Mouse (Mus musculus) liver, embryonic 16.5 days (tissue): ENCODE data around the gene Zbtb12. TPM values are rescaled to one million over a fixed set of nuclear protein-coding genes. Genes with fewer than 3 reads are reported as not detected.

Experiments
- ATAC-seq: fragments of 200-750 bp; cut with Nextera tagmentation; 2 replicates; pipeline ENCODE4 v1.8.0; 2017; ENCODE audit warnings: low read depth, mild to moderate bottlenecking, moderate number of reproducible peaks, moderate library complexity
- H3K27ac ChIP-seq: fragments of 300-500 bp; sonication (generic); 2 replicates; pipeline ENCODE4 v1.5.1; 2014; ENCODE audit warnings: mild to moderate bottlenecking, low read length
- H3K27me3 ChIP-seq: fragments of 300-500 bp; sonication (generic); 2 replicates; pipeline ENCODE4 v1.6.1; 2014; ENCODE audit warnings: low read depth, low read length, mixed read lengths; ENCODE audit not compliant: control insufficient read depth, insufficient read depth
- H3K36me3 ChIP-seq: fragments of 300-500 bp; sonication (generic); 2 replicates; pipeline ENCODE4 v1.6.1; 2014; ENCODE audit warnings: mild to moderate bottlenecking; ENCODE audit not compliant: control insufficient read depth, insufficient read depth
- H3K4me1 ChIP-seq: fragments of 300-500 bp; sonication (generic); 2 replicates; pipeline ENCODE4 v1.6.1; 2014; ENCODE audit warnings: low read depth, low read length, mixed read lengths; ENCODE audit not compliant: control insufficient read depth
- H3K4me2 ChIP-seq: fragments of 300-500 bp; sonication (generic); 2 replicates; pipeline ENCODE4 v1.6.1; 2014; ENCODE audit warnings: low read depth, low read length, mixed read lengths
- H3K4me3 ChIP-seq: fragments of 300-500 bp; sonication (generic); 2 replicates; pipeline ENCODE4 v1.5.1; 2014; ENCODE audit warnings: low read depth, mild to moderate bottlenecking, low read length
- H3K9ac ChIP-seq: fragments of 300-500 bp; sonication (generic); 2 replicates; pipeline ENCODE4 v1.6.1; 2014; ENCODE audit warnings: low read depth, low read length
- H3K9me3 ChIP-seq: fragments of 300-500 bp; sonication (generic); replicated peaks from 2 replicates; pipeline ENCODE4 v1.6.1; 2016; ENCODE audit warnings: low read length; ENCODE audit not compliant: control insufficient read depth
- WGBS: fragments of 180-500 bp; shearing (Covaris S2); extraction: QIAGEN DNeasy Blood & Tissue Kit; methylation state at CpG from one replicate; pipeline ENCODE4 v1.1.7; 2014; ENCODE audit not compliant: insufficient replicate concordance; 5-methylcytosine and 5-hydroxymethylcytosine counted together
- polyA plus RNA-seq: library from polyadenylated mRNA; unstranded; fragments of >200 nt; fragmentation: Nextera tagmentation; extraction: Ambion mirVana; gene quantifications from 2 replicates; pipeline ENCODE4 v1.2.1, GENCODE M21; 2015

The Zbtb12 gene
- polyA plus RNA-seq, 1 experiment from 2014 or later: 0.37 TPM

- peaks cover 13% of the 10 kb centered on the region for H3K4me1 ChIP-seq
- H3K9me3 ChIP-seq: no peaks in the 10 kb centered on the region
- no peaks in the 10 kb centered on the region for H3K27me3 ChIP-seq
- WGBS: 79% methylated on average over 18 of the region's 18 CpGs
- H3K9ac ChIP-seq: no peak overlapping the region
- H3K4me3 ChIP-seq: no peak overlapping the region
- no peak for ATAC-seq
- no peaks in the 10 kb centered on the region for H3K36me3 ChIP-seq
- no peak overlapping the region for H3K27ac ChIP-seq
- no peak overlapping the region for H3K4me2 ChIP-seq
Measured at GRCm38 (mm10) chr17:34927306-34928019, 48.2 kb downstream of the Zbtb12 start.

- Histone ChIP-seq H3K36me3 (no peaks in the 10 kb centered on the region), H3K27ac (no peak overlapping the region), H3K4me1 (peaks cover 13% of the 10 kb centered on the region), H3K9me3 (no peaks in the 10 kb centered on the region), H3K4me3 (no peak overlapping the region), H3K4me2 (no peak overlapping the region), H3K27me3 (no peaks in the 10 kb centered on the region), H3K9ac (no peak overlapping the region)
- no peak for ATAC-seq
- 68% methylated on average over 4 of the region's 4 CpGs for WGBS
Measured at GRCm38 (mm10) chr17:34928841-34929240, 49.6 kb downstream of the Zbtb12 start.

GRCm38 (mm10) chr17:34931061-34931734, 51.9 kb downstream of the Zbtb12 start, which contains the start of gene Neu1:
TSS of gene Neu1 (plus strand) at chr17:34931253.
- Histone ChIP-seq H3K36me3 (no peaks in the 10 kb centered on the region), H3K27me3 (no peaks in the 10 kb centered on the region), H3K27ac (peak within 1 kb of the TSS; percentile 39; the same call in 1 of the 2 replicates), H3K9ac (peak within 1 kb of the TSS; percentile 72), H3K9me3 (no peaks in the 10 kb centered on the region), H3K4me2 (peak within 1 kb of the TSS; percentile 91), H3K4me3 (peak within 1 kb of the TSS; percentile 74), H3K4me1 (peaks cover 13% of the 10 kb centered on the region)
- ATAC-seq: peak; percentile 95
- WGBS: under 1% methylated on average over 38 of the region's 38 CpGs

- peak overlapping the region; percentile 72 for H3K9ac ChIP-seq
- 10% methylated on average over 14 of the region's 14 CpGs for WGBS
- peak overlapping the region; percentile 91 for H3K4me2 ChIP-seq
- H3K36me3 ChIP-seq: no peaks in the 10 kb centered on the region
- ATAC-seq: no peak
- H3K27me3 ChIP-seq: no peaks in the 10 kb centered on the region
- H3K9me3 ChIP-seq: no peaks in the 10 kb centered on the region
- H3K4me1 ChIP-seq: peaks cover 13% of the 10 kb centered on the region
- peak overlapping the region; percentile 39; the same call in 1 of the 2 replicates for H3K27ac ChIP-seq
- H3K4me3 ChIP-seq: peak overlapping the region; percentile 74
Measured at GRCm38 (mm10) chr17:34931735-34932098, 52.4 kb downstream of the Zbtb12 start.

GRCm38 (mm10) chr17:34932287-34932686, 53.0 kb downstream of the Zbtb12 start:
- Histone ChIP-seq H3K4me2 (peak overlapping the region; percentile 91), H3K27ac (no peak overlapping the region), H3K27me3 (no peaks in the 10 kb centered on the region), H3K9ac (no peak overlapping the region), H3K4me1 (peaks cover 13% of the 10 kb centered on the region), H3K9me3 (no peaks in the 10 kb centered on the region), H3K36me3 (no peaks in the 10 kb centered on the region), H3K4me3 (peak overlapping the region; percentile 74)
- 62% methylated on average over 8 of the region's 8 CpGs for WGBS
- no peak for ATAC-seq

- Histone ChIP-seq H3K9ac (no peak overlapping the region), H3K27ac (no peak overlapping the region; the same call in 1 of the 2 replicates), H3K4me1 (peaks cover 13% of the 10 kb centered on the region), H3K4me3 (no peak overlapping the region), H3K9me3 (no peaks in the 10 kb centered on the region), H3K36me3 (no peaks in the 10 kb centered on the region), H3K4me2 (peak overlapping the region; percentile 37), H3K27me3 (no peaks in the 10 kb centered on the region)
- no peak for ATAC-seq
- 70% methylated on average over 24 of the region's 24 CpGs for WGBS
Measured at GRCm38 (mm10) chr17:34934031-34934430, 54.7 kb downstream of the Zbtb12 start.

GRCm38 (mm10) chr17:34934830-34935229, 55.5 kb downstream of the Zbtb12 start:
- no peak overlapping the region for H3K9ac ChIP-seq
- H3K27ac ChIP-seq: peak overlapping the region; percentile 21; the same call in 1 of the 2 replicates
- 40% methylated on average over 8 of the region's 8 CpGs for WGBS
- ATAC-seq: no peak
- no peaks in the 10 kb centered on the region for H3K36me3 ChIP-seq
- no peak overlapping the region; the same call in 1 of the 2 replicates for H3K4me2 ChIP-seq
- H3K4me3 ChIP-seq: no peak overlapping the region
- no peaks in the 10 kb centered on the region for H3K27me3 ChIP-seq
- H3K4me1 ChIP-seq: peaks cover 13% of the 10 kb centered on the region
- H3K9me3 ChIP-seq: no peaks in the 10 kb centered on the region

GRCm38 (mm10) chr17:34937960-34938505, 58.8 kb downstream of the Zbtb12 start:
- Histone ChIP-seq H3K9ac (no peak overlapping the region), H3K27me3 (no peaks in the 10 kb centered on the region), H3K27ac (no peak overlapping the region), H3K36me3 (no peaks in the 10 kb centered on the region), H3K9me3 (no peaks in the 10 kb centered on the region), H3K4me3 (no peak overlapping the region), H3K4me2 (no peak overlapping the region), H3K4me1 (peaks cover 6% of the 10 kb centered on the region)
- 57% methylated on average over 6 of the region's 6 CpGs for whole genome bisulfite sequencing
- ATAC-seq: peak; percentile 31; the same call in 1 of the 2 replicates
